Mouse (Mus musculus): ENCODE data around the gene Zfp354c. TPM values are rescaled to one million over a fixed set of nuclear protein-coding genes. Genes with fewer than 3 reads are reported as not detected.

Gene Zfp354c
- polyA plus RNA-seq, 1 experiment from 2014 or later, result 45.5 TPM

- 83% methylated on average over 4 of the region's 4 CpGs for WGBS
- ATAC-seq, result no peak
- H3K27ac ChIP-seq (ENCODE audit: low read depth, low read length), result no peak overlapping the region
- H3K4me3 ChIP-seq (ENCODE audit: low read length), result no peak overlapping the region
- peaks cover 16% of the 10 kb centered on the region for H3K36me3 ChIP-seq (ENCODE audit: control insufficient read depth, insufficient read depth, low read length)
- no peak overlapping the region for H3K9ac ChIP-seq (ENCODE audit: low read depth, low read length)
- peaks cover 13% of the 10 kb centered on the region for H3K9me3 ChIP-seq (ENCODE audit: control insufficient read depth, low read length)
- no peak overlapping the region for H3K4me2 ChIP-seq (ENCODE audit: low read length)
- H3K4me1 ChIP-seq (ENCODE audit: control insufficient read depth, insufficient read depth, low read depth, low read length), result peaks cover 5% of the 10 kb centered on the region
- no peaks in the 10 kb centered on the region for H3K27me3 ChIP-seq (replicated peaks; ENCODE audit: control insufficient read depth, insufficient read depth, low read length)
Observed at GRCm38 (mm10) chr11:50835727-50836126, 8.2 kb upstream of the Zfp354c start.

- Histone ChIP-seq H3K4me2 (ENCODE audit: low read length) (peak overlapping the region; percentile 74), H3K27ac (ENCODE audit: low read depth, low read length) (no peak overlapping the region), H3K4me1 (ENCODE audit: control insufficient read depth, insufficient read depth, low read depth, low read length) (peaks cover 11% of the 10 kb centered on the region), H3K36me3 (ENCODE audit: control insufficient read depth, insufficient read depth, low read length) (peaks cover 35% of the 10 kb centered on the region), H3K4me3 (ENCODE audit: low read length) (peak overlapping the region; percentile 80), H3K27me3 (replicated peaks; ENCODE audit: control insufficient read depth, insufficient read depth, low read length) (no peaks in the 10 kb centered on the region), H3K9ac (ENCODE audit: low read depth, low read length) (peak overlapping the region; percentile 95; the same call in 1 of the 2 replicates), H3K9me3 (ENCODE audit: control insufficient read depth, low read length) (no peaks in the 10 kb centered on the region)
- WGBS, result 50% methylated on average over 2 of the region's 2 CpGs
- no peak for ATAC-seq
Observed at GRCm38 (mm10) chr11:50826214-50826613, 1.3 kb downstream of the Zfp354c start.

- no peaks in the 10 kb centered on the region for H3K4me1 ChIP-seq (ENCODE audit: control insufficient read depth, insufficient read depth, low read depth, low read length)
- no peak overlapping the region for H3K27ac ChIP-seq (ENCODE audit: low read depth, low read length)
- no peak overlapping the region for H3K4me2 ChIP-seq (ENCODE audit: low read length)
- no peak for ATAC-seq
- H3K27me3 ChIP-seq (replicated peaks; ENCODE audit: control insufficient read depth, insufficient read depth, low read length), result no peaks in the 10 kb centered on the region
- WGBS, result 99% methylated on average over 4 of the region's 4 CpGs
- H3K36me3 ChIP-seq (ENCODE audit: control insufficient read depth, insufficient read depth, low read length), result peaks cover 86% of the 10 kb centered on the region
- H3K9ac ChIP-seq (ENCODE audit: low read depth, low read length), result no peak overlapping the region
- H3K4me3 ChIP-seq (ENCODE audit: low read length), result no peak overlapping the region
- peaks cover 52% of the 10 kb centered on the region for H3K9me3 ChIP-seq (ENCODE audit: control insufficient read depth, low read length)
Observed at GRCm38 (mm10) chr11:50814233-50814632, 13.3 kb downstream of the Zfp354c start.

- no peak overlapping the region for H3K27ac ChIP-seq (ENCODE audit: low read depth, low read length)
- H3K4me3 ChIP-seq (ENCODE audit: low read length), result no peak overlapping the region
- H3K4me1 ChIP-seq (ENCODE audit: control insufficient read depth, insufficient read depth, low read depth, low read length), result no peaks in the 10 kb centered on the region
- H3K4me2 ChIP-seq (ENCODE audit: low read length), result no peak overlapping the region
- H3K36me3 ChIP-seq (ENCODE audit: control insufficient read depth, insufficient read depth, low read length), result no peaks in the 10 kb centered on the region
- H3K27me3 ChIP-seq (replicated peaks; ENCODE audit: control insufficient read depth, insufficient read depth, low read length), result no peaks in the 10 kb centered on the region
- ATAC-seq, result no peak
- H3K9ac ChIP-seq (ENCODE audit: low read depth, low read length), result no peak overlapping the region
- H3K9me3 ChIP-seq (ENCODE audit: control insufficient read depth, low read length), result no peaks in the 10 kb centered on the region
Observed at GRCm38 (mm10) chr11:50798836-50799235, 28.7 kb downstream of the Zfp354c start.

GRCm38 (mm10) chr11:50797674-50798073 is 29.9 kb downstream of the Zfp354c start:
- no peaks in the 10 kb centered on the region for H3K36me3 ChIP-seq (ENCODE audit: control insufficient read depth, insufficient read depth, low read length)
- H3K9ac ChIP-seq (ENCODE audit: low read depth, low read length), result no peak overlapping the region
- no peaks in the 10 kb centered on the region for H3K27me3 ChIP-seq (replicated peaks; ENCODE audit: control insufficient read depth, insufficient read depth, low read length)
- no peaks in the 10 kb centered on the region for H3K9me3 ChIP-seq (ENCODE audit: control insufficient read depth, low read length)
- no peak overlapping the region for H3K4me2 ChIP-seq (ENCODE audit: low read length)
- WGBS, result 70% methylated on average over 11 of the region's 11 CpGs
- no peak overlapping the region for H3K4me3 ChIP-seq (ENCODE audit: low read length)
- ATAC-seq, result no peak
- H3K4me1 ChIP-seq (ENCODE audit: control insufficient read depth, insufficient read depth, low read depth, low read length), result no peaks in the 10 kb centered on the region
- H3K27ac ChIP-seq (ENCODE audit: low read depth, low read length), result no peak overlapping the region

GRCm38 (mm10) chr11:50771006-50771405 is 56.5 kb downstream of the Zfp354c start:
- WGBS, result 100% methylated on average over 1 of the region's 1 CpGs
- no peaks in the 10 kb centered on the region for H3K27me3 ChIP-seq (replicated peaks; ENCODE audit: control insufficient read depth, insufficient read depth, low read length)
- no peak for ATAC-seq
- H3K4me3 ChIP-seq (ENCODE audit: low read length), result no peak overlapping the region
- H3K9ac ChIP-seq (ENCODE audit: low read depth, low read length), result no peak overlapping the region
- H3K4me2 ChIP-seq (ENCODE audit: low read length), result no peak overlapping the region
- H3K36me3 ChIP-seq (ENCODE audit: control insufficient read depth, insufficient read depth, low read length), result no peaks in the 10 kb centered on the region
- no peak overlapping the region for H3K27ac ChIP-seq (ENCODE audit: low read depth, low read length)
- H3K4me1 ChIP-seq (ENCODE audit: control insufficient read depth, insufficient read depth, low read depth, low read length), result peaks cover 5% of the 10 kb centered on the region
- H3K9me3 ChIP-seq (ENCODE audit: control insufficient read depth, low read length), result no peaks in the 10 kb centered on the region

GRCm38 (mm10) chr11:50768995-50769749 is 58.4 kb downstream of the Zfp354c start:
- Histone ChIP-seq H3K4me1 (ENCODE audit: control insufficient read depth, insufficient read depth, low read depth, low read length) (peaks cover 5% of the 10 kb centered on the region), H3K4me2 (ENCODE audit: low read length) (peak overlapping the region; percentile 58), H3K9ac (ENCODE audit: low read depth, low read length) (peak overlapping the region; percentile 55), H3K9me3 (ENCODE audit: control insufficient read depth, low read length) (no peaks in the 10 kb centered on the region), H3K27me3 (replicated peaks; ENCODE audit: control insufficient read depth, insufficient read depth, low read length) (no peaks in the 10 kb centered on the region), H3K36me3 (ENCODE audit: control insufficient read depth, insufficient read depth, low read length) (no peaks in the 10 kb centered on the region), H3K4me3 (ENCODE audit: low read length) (peak overlapping the region; percentile 30), H3K27ac (ENCODE audit: low read depth, low read length) (peak overlapping the region; percentile 40; the same call in 1 of the 2 replicates)
- ATAC-seq, result peak; percentile 92
- 11% methylated on average over 14 of the region's 14 CpGs for WGBS

GRCm38 (mm10) chr11:50767039-50767438 is 60.5 kb downstream of the Zfp354c start:
- WGBS, result 16% methylated on average over 4 of the region's 4 CpGs
- Histone ChIP-seq H3K36me3 (ENCODE audit: control insufficient read depth, insufficient read depth, low read length) (no peaks in the 10 kb centered on the region), H3K9ac (ENCODE audit: low read depth, low read length) (no peak overlapping the region), H3K4me1 (ENCODE audit: control insufficient read depth, insufficient read depth, low read depth, low read length) (peaks cover 5% of the 10 kb centered on the region), H3K4me2 (ENCODE audit: low read length) (no peak overlapping the region), H3K9me3 (ENCODE audit: control insufficient read depth, low read length) (no peaks in the 10 kb centered on the region), H3K27ac (ENCODE audit: low read depth, low read length) (no peak overlapping the region), H3K4me3 (ENCODE audit: low read length) (no peak overlapping the region), H3K27me3 (replicated peaks; ENCODE audit: control insufficient read depth, insufficient read depth, low read length) (no peaks in the 10 kb centered on the region)
- ATAC-seq, result no peak

GRCm38 (mm10) chr11:50766461-50766860 is 61.1 kb downstream of the Zfp354c start:
- WGBS, result 70% methylated on average over 7 of the region's 7 CpGs
- ATAC-seq, result no peak
- H3K27ac ChIP-seq (ENCODE audit: low read depth, low read length), result no peak overlapping the region

More at GRCm38 (mm10) chr11:50766461-50766860, 61.1 kb downstream of the Zfp354c start:
- Histone ChIP-seq H3K27me3 (replicated peaks; ENCODE audit: control insufficient read depth, insufficient read depth, low read length) (no peaks in the 10 kb centered on the region), H3K4me3 (ENCODE audit: low read length) (no peak overlapping the region), H3K9ac (ENCODE audit: low read depth, low read length) (no peak overlapping the region), H3K4me2 (ENCODE audit: low read length) (no peak overlapping the region), H3K9me3 (ENCODE audit: control insufficient read depth, low read length) (no peaks in the 10 kb centered on the region), H3K4me1 (ENCODE audit: control insufficient read depth, insufficient read depth, low read depth, low read length) (peaks cover 5% of the 10 kb centered on the region), H3K36me3 (ENCODE audit: control insufficient read depth, insufficient read depth, low read length) (no peaks in the 10 kb centered on the region)
